Mouse (Mus musculus): ENCODE results near the gene Krt16. TPM values are rescaled to one million over a fixed set of nuclear protein-coding genes. Genes with fewer than 3 reads are reported as not detected.

The Krt16 gene
- polyA plus RNA-seq, 1 experiment = 0.21 TPM

DNA sequence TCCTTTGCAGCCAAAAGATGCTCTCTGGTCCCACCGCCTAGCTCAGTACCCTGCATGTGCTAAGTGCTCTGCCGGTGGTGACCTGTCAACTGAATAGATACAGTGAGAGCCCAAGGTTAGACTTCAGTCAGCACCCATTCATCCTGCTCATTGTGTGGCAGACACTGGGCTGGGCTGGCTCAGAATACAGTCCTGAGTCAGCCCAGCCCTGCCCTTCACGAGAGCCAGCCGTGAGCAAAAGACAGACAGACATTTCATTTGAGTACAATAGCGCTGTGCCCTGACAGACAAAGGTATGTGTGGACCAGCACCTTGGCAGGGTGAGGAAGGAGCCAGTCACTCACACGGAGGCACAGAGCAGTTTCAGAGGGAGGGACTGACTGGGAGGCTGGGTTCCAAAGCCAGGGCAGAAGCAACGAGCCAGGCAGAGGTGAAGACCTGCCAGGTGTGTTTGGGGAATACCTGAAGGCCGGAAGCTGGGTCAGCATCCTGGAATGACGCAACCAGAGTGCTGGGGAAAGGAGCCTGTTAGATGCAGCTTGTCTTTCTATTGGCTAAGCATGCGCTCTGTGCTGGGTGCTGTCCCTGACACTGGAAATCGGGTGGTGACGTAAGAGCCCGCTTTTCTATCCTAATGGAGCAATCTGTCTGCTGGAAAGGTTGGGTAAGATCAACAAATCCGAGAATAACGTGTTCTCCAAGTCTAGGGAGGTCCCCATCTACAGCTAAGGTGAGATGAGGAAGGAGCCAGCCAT lies 29.2 kb upstream of the Krt16 start:
- Histone ChIP-seq H3K36me3 (ENCODE audit: control insufficient read depth, insufficient read depth) (no peaks in the 10 kb centered on the region), H3K4me3 (ENCODE audit: insufficient read depth, poor library complexity, severe bottlenecking) (no peak overlapping the region), H3ac (ENCODE audit: control insufficient read depth, insufficient read length, low read depth) (no peak overlapping the region), H3K79me3 (ENCODE audit: low read depth) (no peaks in the 10 kb centered on the region), H3K27me3 (ENCODE audit: control insufficient read depth, insufficient read depth, insufficient read length) (no peaks in the 10 kb centered on the region), H3K79me2 (ENCODE audit: control insufficient read depth, insufficient read depth) (no peaks in the 10 kb centered on the region)
- TF ChIP-seq FOSL1 (IDR thresholded peaks at IDR 0.05; ENCODE audit: insufficient read depth, low read length, poor library complexity, severe bottlenecking) = no peak
- no peak for TF ChIP-seq MAX (IDR thresholded peaks at IDR 0.05)
- peak; percentile 6 for TF ChIP-seq CEBPB (IDR thresholded peaks at IDR 0.05; ENCODE audit: low read depth)
- TF ChIP-seq CTCF (IDR thresholded peaks at IDR 0.05; ENCODE audit: control insufficient read depth, insufficient read depth, insufficient read length) = no peak
- TF ChIP-seq MYOD1 (IDR thresholded peaks at IDR 0.05; ENCODE audit: control insufficient read depth, insufficient read length, low read depth) = no peak

DNA sequence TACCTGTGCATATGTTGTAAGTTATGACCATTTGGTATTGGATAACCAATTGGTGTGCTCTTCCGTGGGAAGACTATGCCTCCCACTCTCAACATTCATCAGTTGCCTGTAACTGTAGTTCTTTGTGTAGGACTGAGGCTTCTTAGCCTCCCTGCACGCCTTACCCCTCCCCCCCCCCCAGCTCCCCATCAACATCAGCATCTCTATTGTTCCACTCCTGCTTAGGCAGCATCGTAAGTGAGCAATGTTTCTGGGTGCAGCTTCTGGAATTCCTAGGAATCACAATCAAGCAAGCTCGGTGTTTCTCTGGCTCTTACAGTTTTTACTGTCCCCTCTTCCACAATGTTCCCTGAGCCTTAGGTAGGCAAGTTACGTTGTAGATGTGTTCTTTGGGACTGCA lies 26.8 kb upstream of the Krt16 start:
- Histone ChIP-seq H3K79me2 (ENCODE audit: control insufficient read depth, insufficient read depth) (no peaks in the 10 kb centered on the region), H3ac (ENCODE audit: control insufficient read depth, insufficient read length, low read depth) (no peak overlapping the region), H3K79me3 (ENCODE audit: low read depth) (no peaks in the 10 kb centered on the region), H3K36me3 (ENCODE audit: control insufficient read depth, insufficient read depth) (no peaks in the 10 kb centered on the region), H3K27me3 (ENCODE audit: control insufficient read depth, insufficient read depth, insufficient read length) (no peaks in the 10 kb centered on the region), H3K4me3 (ENCODE audit: insufficient read depth, poor library complexity, severe bottlenecking) (no peak overlapping the region)
- no peak for TF ChIP-seq FOSL1 (IDR thresholded peaks at IDR 0.05; ENCODE audit: insufficient read depth, low read length, poor library complexity, severe bottlenecking)
- TF ChIP-seq MYOG (IDR thresholded peaks at IDR 0.05; ENCODE audit: control insufficient read depth, extremely low read depth, insufficient read length) = no peak
- TF ChIP-seq USF1 (IDR thresholded peaks at IDR 0.05; ENCODE audit: low read depth) = no peak
- no peak for TF ChIP-seq MYOD1 (IDR thresholded peaks at IDR 0.05; ENCODE audit: control insufficient read depth, insufficient read length, low read depth)
- TF ChIP-seq MAX (IDR thresholded peaks at IDR 0.05) = no peak
- TF ChIP-seq CEBPB (IDR thresholded peaks at IDR 0.05; ENCODE audit: low read depth) = no peak
- no peak for TF ChIP-seq CTCF (IDR thresholded peaks at IDR 0.05; ENCODE audit: control insufficient read depth, insufficient read depth, insufficient read length)

DNA sequence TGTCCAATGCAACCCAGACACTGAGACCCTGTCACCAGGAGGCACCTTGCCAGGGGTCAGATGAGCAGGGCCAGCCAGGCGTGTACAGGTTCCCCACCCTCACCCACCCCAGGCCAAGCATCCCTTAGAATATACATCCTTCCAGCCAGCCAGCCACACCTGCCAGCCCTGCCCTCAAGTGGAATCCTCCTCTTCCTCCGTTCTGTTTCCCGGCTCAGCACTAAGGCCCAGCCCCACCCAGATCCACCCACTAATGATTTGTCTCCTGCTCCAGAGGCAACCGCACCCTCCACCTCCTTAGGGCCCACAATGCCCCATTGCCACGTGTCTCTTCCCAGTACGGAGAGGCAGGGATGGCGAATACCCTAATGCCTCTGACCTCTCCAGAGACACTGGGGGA lies 26.0 kb upstream of the Krt16 start:
- no peak for TF ChIP-seq MYOD1 (IDR thresholded peaks at IDR 0.05; ENCODE audit: control insufficient read depth, insufficient read length, low read depth)
- no peak for TF ChIP-seq FOSL1 (IDR thresholded peaks at IDR 0.05; ENCODE audit: insufficient read depth, low read length, poor library complexity, severe bottlenecking)
- no peak for TF ChIP-seq MAX (IDR thresholded peaks at IDR 0.05)
- no peak for TF ChIP-seq USF1 (IDR thresholded peaks at IDR 0.05; ENCODE audit: low read depth)
- no peak for TF ChIP-seq CTCF (IDR thresholded peaks at IDR 0.05; ENCODE audit: control insufficient read depth, insufficient read depth, insufficient read length)
- TF ChIP-seq MYOG (IDR thresholded peaks at IDR 0.05; ENCODE audit: control insufficient read depth, extremely low read depth, insufficient read length) = no peak
- TF ChIP-seq CEBPB (IDR thresholded peaks at IDR 0.05; ENCODE audit: low read depth) = no peak
- Histone ChIP-seq H3K4me3 (ENCODE audit: insufficient read depth, poor library complexity, severe bottlenecking) (no peak overlapping the region), H3K79me2 (ENCODE audit: control insufficient read depth, insufficient read depth) (no peaks in the 10 kb centered on the region), H3K36me3 (ENCODE audit: control insufficient read depth, insufficient read depth) (no peaks in the 10 kb centered on the region), H3K79me3 (ENCODE audit: low read depth) (no peaks in the 10 kb centered on the region), H3K27me3 (ENCODE audit: control insufficient read depth, insufficient read depth, insufficient read length) (no peaks in the 10 kb centered on the region), H3ac (ENCODE audit: control insufficient read depth, insufficient read length, low read depth) (no peak overlapping the region)

- no peak for TF ChIP-seq FOSL1 (IDR thresholded peaks at IDR 0.05; ENCODE audit: insufficient read depth, low read length, poor library complexity, severe bottlenecking)
- TF ChIP-seq MAX (IDR thresholded peaks at IDR 0.05) = no peak
- Histone ChIP-seq H3K36me3 (ENCODE audit: control insufficient read depth, insufficient read depth) (no peaks in the 10 kb centered on the region), H3K4me3 (ENCODE audit: insufficient read depth, poor library complexity, severe bottlenecking) (no peak overlapping the region), H3K79me3 (ENCODE audit: low read depth) (no peaks in the 10 kb centered on the region), H3K79me2 (ENCODE audit: control insufficient read depth, insufficient read depth) (no peaks in the 10 kb centered on the region), H3K27me3 (ENCODE audit: control insufficient read depth, insufficient read depth, insufficient read length) (no peaks in the 10 kb centered on the region), H3ac (ENCODE audit: control insufficient read depth, insufficient read length, low read depth) (no peak overlapping the region)
Observed at GRCm38 (mm10) chr11:100271878-100272277, 23.2 kb upstream of the Krt16 start.

GRCm38 (mm10) chr11:100269821-100270332 lies 21.2 kb upstream of the Krt16 start, which contains the start of gene Krt42:
Gene Krt42, minus strand, starts transcription at chr11:100269871.
- no peaks in the 10 kb centered on the region for H3K79me2 ChIP-seq (ENCODE audit: control insufficient read depth, insufficient read depth)
- peaks cover 4% of the 10 kb centered on the region for H3K27me3 ChIP-seq (ENCODE audit: control insufficient read depth, insufficient read depth, insufficient read length)
- no peaks in the 10 kb centered on the region for H3K36me3 ChIP-seq (ENCODE audit: control insufficient read depth, insufficient read depth)
- H3K79me3 ChIP-seq (ENCODE audit: low read depth) = no peaks in the 10 kb centered on the region
- H3ac ChIP-seq (ENCODE audit: control insufficient read depth, insufficient read length, low read depth) = no peak within 1 kb of the TSS
- no peak for TF ChIP-seq CTCF (IDR thresholded peaks at IDR 0.05; ENCODE audit: control insufficient read depth, insufficient read depth, insufficient read length)
- TF ChIP-seq MYOG (IDR thresholded peaks at IDR 0.05; ENCODE audit: control insufficient read depth, extremely low read depth, insufficient read length) = no peak
- no peak within 1 kb of the TSS for H3K4me3 ChIP-seq (ENCODE audit: insufficient read depth, poor library complexity, severe bottlenecking)

All from C2C12 (cell line).